Comparison of ENCODE assay signal across 8 mouse cellular contexts in genomic region chr9:109097831-109098230, GRCm38 (mm10). TPM values are rescaled to one million over a fixed set of nuclear protein-coding genes. Genes with fewer than 3 reads are reported as not detected.
DNase-seq lines count a peak whose midpoint lies in the region; ATAC-seq lines count a peak whose summit lies in the region.

No protein-coding gene starts in this region.

- no peaks in the 10 kb centered on the region for H3K27me3 ChIP-seq in heart, embryonic 12.5 days (replicated peaks)
- H3K27me3 ChIP-seq in liver, embryonic 12.5 days (replicated peaks) = peaks cover 62% of the 10 kb centered on the region
- no peaks in the 10 kb centered on the region for H3K27me3 ChIP-seq in stomach, embryonic 14.5 days (ENCODE audit: control insufficient read depth, insufficient read depth, low read length)

- no peak overlapping the region for H3K4me3 ChIP-seq in heart, embryonic 12.5 days
- no peak overlapping the region for H3K4me3 ChIP-seq in liver, embryonic 12.5 days
- H3K4me3 ChIP-seq in stomach, embryonic 14.5 days (ENCODE audit: low read depth, low read length) = no peak overlapping the region

- peaks cover 25% of the 10 kb centered on the region for H3K36me3 ChIP-seq in heart, embryonic 12.5 days
- peaks cover 22% of the 10 kb centered on the region for H3K36me3 ChIP-seq in liver, embryonic 12.5 days
- peaks cover 21% of the 10 kb centered on the region; the same call in 1 of the 2 replicates for H3K36me3 ChIP-seq in stomach, embryonic 14.5 days (ENCODE audit: control insufficient read depth, insufficient read depth, low read length)

- no peak for ATAC-seq in heart, embryonic 12.5 days (ENCODE audit: insufficient number of reproducible peaks, low FRiP score)
- no peak for ATAC-seq in liver, embryonic 12.5 days
- ATAC-seq in stomach, embryonic 14.5 days (ENCODE audit: insufficient number of reproducible peaks, insufficient read depth, low FRiP score, low read depth) = no peak
- ATAC-seq in megakaryocyte-erythroid progenitor cell, adult 5-6 weeks (replicated peaks; ENCODE audit: low FRiP score, low TSS enrichment, poor library complexity, severe bottlenecking) = no peak

- H3K9me3 ChIP-seq in heart, embryonic 12.5 days (replicated peaks) = no peaks in the 10 kb centered on the region
- no peaks in the 10 kb centered on the region for H3K9me3 ChIP-seq in liver, embryonic 12.5 days (replicated peaks)
- H3K9me3 ChIP-seq in stomach, embryonic 14.5 days (ENCODE audit: control insufficient read depth, low read depth, low read length) = no peaks in the 10 kb centered on the region

- H3K4me1 ChIP-seq in heart, embryonic 12.5 days (replicated peaks) = peaks cover 72% of the 10 kb centered on the region
- peaks cover 48% of the 10 kb centered on the region for H3K4me1 ChIP-seq in liver, embryonic 12.5 days
- peaks cover 40% of the 10 kb centered on the region for H3K4me1 ChIP-seq in stomach, embryonic 14.5 days (ENCODE audit: control insufficient read depth, insufficient read depth, low read length)

- H3K27ac ChIP-seq in heart, embryonic 12.5 days (ENCODE audit: poor library complexity, severe bottlenecking) = peak overlapping the region; percentile 99
- H3K27ac ChIP-seq in liver, embryonic 12.5 days = peak overlapping the region; percentile 64
- H3K27ac ChIP-seq in stomach, embryonic 14.5 days (ENCODE audit: low read length) = peak overlapping the region; percentile 100; the same call in 1 of the 2 replicates

- 48% methylated on average over 5 of the region's 5 CpGs for WGBS in heart, embryonic 12.5 days
- WGBS in liver, embryonic 12.5 days (ENCODE audit: insufficient replicate concordance) = 71% methylated on average over 5 of the region's 5 CpGs
- 59% methylated on average over 5 of the region's 5 CpGs for WGBS in stomach, embryonic 14.5 days

- H3K9ac ChIP-seq in heart, embryonic 12.5 days = peak overlapping the region; percentile 97
- H3K9ac ChIP-seq in liver, embryonic 12.5 days = no peak overlapping the region
- H3K9ac ChIP-seq in stomach, embryonic 14.5 days (replicated peaks; ENCODE audit: low read depth, low read length) = no peak overlapping the region

- DNase-seq in embryo, embryonic 10.5 days (ENCODE audit: low spot score) = peak; percentile 17
- DNase-seq in embryo, embryonic 10 days (ENCODE audit: low spot score) = no peak
- DNase-seq in cerebellum, postnatal 25 days = peak; percentile 22 to 54
- DNase-seq in kidney, postnatal 36 days = peak; percentile 42 to 48

- H3K4me2 ChIP-seq in heart, embryonic 12.5 days = peak overlapping the region; percentile 83
- H3K4me2 ChIP-seq in liver, embryonic 12.5 days = peak overlapping the region; percentile 74
- peak overlapping the region; percentile 81 for H3K4me2 ChIP-seq in stomach, embryonic 14.5 days (replicated peaks; ENCODE audit: low read depth, low read length)

RNA-seq across cellular contexts. Expression of gene Plxnb1, which starts 2.6 kb away (rescaled TPM):
- 11.1 and 11.7 TPM in 2 replicates for polyA plus RNA-seq in heart, embryonic 12.5 days (2016; fragmentation: Nextera tagmentation; extraction: Ambion mirVana)
- polyA plus RNA-seq in liver, embryonic 12.5 days (2016; fragmentation: Nextera tagmentation; extraction: Ambion mirVana) = 4.9 TPM in 2 replicates
- polyA plus RNA-seq in stomach, embryonic 14.5 days (2014; fragmentation: Nextera tagmentation; extraction: Ambion mirVana) = 15.8 and 17.5 TPM in 2 replicates
- total RNA-seq in megakaryocyte-erythroid progenitor cell, adult 5-6 weeks (2014; fragmentation: Nextera tagmentation) = 1.3 TPM in 1 of 2 replicates, not detected in the other
- not detected in 2 replicates for total RNA-seq in megakaryocyte-erythroid progenitor cell, adult 5-6 weeks (2017)

RNA-seq across cellular contexts. Expression of gene Tma7, which starts 15.4 kb away (rescaled TPM):
- 715 and 742 TPM in 2 replicates for polyA plus RNA-seq in heart, embryonic 12.5 days (2016; fragmentation: Nextera tagmentation; extraction: Ambion mirVana)
- polyA plus RNA-seq in liver, embryonic 12.5 days (2016; fragmentation: Nextera tagmentation; extraction: Ambion mirVana) = 522 and 538 TPM in 2 replicates
- polyA plus RNA-seq in stomach, embryonic 14.5 days (2014; fragmentation: Nextera tagmentation; extraction: Ambion mirVana) = 633 and 676 TPM in 2 replicates
- total RNA-seq in megakaryocyte-erythroid progenitor cell, adult 5-6 weeks (2014; fragmentation: Nextera tagmentation) = 418 and 530 TPM in 2 replicates
- total RNA-seq in megakaryocyte-erythroid progenitor cell, adult 5-6 weeks (2017) = 113 and 115 TPM in 2 replicates

RNA-seq across cellular contexts. Expression of gene Ccdc51, which starts 15.5 kb away (rescaled TPM):
- 14.6 and 16.3 TPM in 2 replicates for polyA plus RNA-seq in heart, embryonic 12.5 days (2016; fragmentation: Nextera tagmentation; extraction: Ambion mirVana)
- 14.5 and 15.3 TPM in 2 replicates for polyA plus RNA-seq in liver, embryonic 12.5 days (2016; fragmentation: Nextera tagmentation; extraction: Ambion mirVana)
- polyA plus RNA-seq in stomach, embryonic 14.5 days (2014; fragmentation: Nextera tagmentation; extraction: Ambion mirVana) = 12.9 and 13.1 TPM in 2 replicates
- 12.2 and 17.1 TPM in 2 replicates for total RNA-seq in megakaryocyte-erythroid progenitor cell, adult 5-6 weeks (2014; fragmentation: Nextera tagmentation)
- total RNA-seq in megakaryocyte-erythroid progenitor cell, adult 5-6 weeks (2017) = 14.2 and 16.6 TPM in 2 replicates

RNA-seq across cellular contexts. Expression of gene Atrip, which starts 23.9 kb away (rescaled TPM):
- 17.9 and 19.6 TPM in 2 replicates for polyA plus RNA-seq in heart, embryonic 12.5 days (2016; fragmentation: Nextera tagmentation; extraction: Ambion mirVana)
- 18.6 and 19.4 TPM in 2 replicates for polyA plus RNA-seq in liver, embryonic 12.5 days (2016; fragmentation: Nextera tagmentation; extraction: Ambion mirVana)
- polyA plus RNA-seq in stomach, embryonic 14.5 days (2014; fragmentation: Nextera tagmentation; extraction: Ambion mirVana) = 27.2 and 29.3 TPM in 2 replicates
- total RNA-seq in megakaryocyte-erythroid progenitor cell, adult 5-6 weeks (2014; fragmentation: Nextera tagmentation) = 14.9 and 26.3 TPM in 2 replicates
- 9.8 and 19.2 TPM in 2 replicates for total RNA-seq in megakaryocyte-erythroid progenitor cell, adult 5-6 weeks (2017)

RNA-seq across cellular contexts. Expression of gene Trex1, which starts 38.3 kb away (rescaled TPM):
- polyA plus RNA-seq in heart, embryonic 12.5 days (2016; fragmentation: Nextera tagmentation; extraction: Ambion mirVana) = 5.8 and 7.1 TPM in 2 replicates
- polyA plus RNA-seq in liver, embryonic 12.5 days (2016; fragmentation: Nextera tagmentation; extraction: Ambion mirVana) = 8.8 and 9.1 TPM in 2 replicates
- 11.6 and 12.2 TPM in 2 replicates for polyA plus RNA-seq in stomach, embryonic 14.5 days (2014; fragmentation: Nextera tagmentation; extraction: Ambion mirVana)
- total RNA-seq in megakaryocyte-erythroid progenitor cell, adult 5-6 weeks (2014; fragmentation: Nextera tagmentation) = 17.1 and 29.7 TPM in 2 replicates
- total RNA-seq in megakaryocyte-erythroid progenitor cell, adult 5-6 weeks (2017) = 4.7 and 5.1 TPM in 2 replicates
